Mouse (Mus musculus) intestine, embryonic 14.5 days (tissue): ENCODE measurements at regions not wholly inside any gene's neighbourhood (a gene's known extent, or its start where the extent isn't known, plus 50 kb on each side); places are given as distances from the start of the nearest gene placed in this dataset.

Source experiments
- ATAC-seq: fragments of 200-750 bp; cut with Nextera tagmentation; replicated peaks from 2 replicates; pipeline ENCODE4 v1.8.0; 2017; ENCODE audit warnings: low read depth, moderate number of reproducible peaks, moderate TSS enrichment, moderate library complexity; ENCODE audit not compliant: low FRiP score, low TSS enrichment
- DNase-seq: peaks from one replicate; pipeline ENCODE4 v3.0.0-alpha.2; 2018; ENCODE audit warnings: low spot score
- H3K27ac ChIP-seq: fragments of 300-500 bp; sonication (generic); 2 replicates; pipeline ENCODE4 v1.5.1; 2014; ENCODE audit warnings: low read depth, mild to moderate bottlenecking, control low read depth
- H3K27me3 ChIP-seq: fragments of 300-500 bp; sonication (generic); replicated peaks from 2 replicates; pipeline ENCODE4 v1.6.1; 2014; ENCODE audit warnings: low read length, control low read depth; ENCODE audit not compliant: control insufficient read depth, insufficient read depth
- H3K36me3 ChIP-seq: fragments of 300-500 bp; sonication (generic); 2 replicates; pipeline ENCODE4 v1.6.1; 2014; ENCODE audit warnings: low read length, control low read depth; ENCODE audit not compliant: control insufficient read depth, insufficient read depth
- H3K4me1 ChIP-seq: fragments of 300-500 bp; sonication (generic); replicated peaks from 2 replicates; pipeline ENCODE4 v1.6.1; 2014; ENCODE audit warnings: low read length, control low read depth, mixed read lengths; ENCODE audit not compliant: control insufficient read depth, insufficient read depth
- H3K4me2 ChIP-seq: fragments of 300-500 bp; sonication (generic); 2 replicates; pipeline ENCODE4 v1.6.1; 2014; ENCODE audit warnings: low read length
- H3K4me3 ChIP-seq: fragments of 300-500 bp; sonication (generic); 2 replicates; pipeline ENCODE4 v1.5.1; 2014; ENCODE audit warnings: low read depth, low read length, control low read depth, mixed read lengths
- H3K9ac ChIP-seq: fragments of 300-500 bp; sonication (generic); 2 replicates; pipeline ENCODE4 v1.6.1; 2014; ENCODE audit warnings: mild to moderate bottlenecking, low read length
- H3K9me3 ChIP-seq: fragments of 300-500 bp; sonication (generic); 2 replicates; pipeline ENCODE4 v1.6.1; 2016; ENCODE audit warnings: low read length, control low read depth; ENCODE audit not compliant: control insufficient read depth
- WGBS: fragments of 180-500 bp; shearing (Covaris S2); extraction: QIAGEN DNeasy Blood & Tissue Kit; methylation state at CpG from one replicate; pipeline ENCODE4 v1.1.7; 2014; 5-methylcytosine and 5-hydroxymethylcytosine counted together

DNA sequence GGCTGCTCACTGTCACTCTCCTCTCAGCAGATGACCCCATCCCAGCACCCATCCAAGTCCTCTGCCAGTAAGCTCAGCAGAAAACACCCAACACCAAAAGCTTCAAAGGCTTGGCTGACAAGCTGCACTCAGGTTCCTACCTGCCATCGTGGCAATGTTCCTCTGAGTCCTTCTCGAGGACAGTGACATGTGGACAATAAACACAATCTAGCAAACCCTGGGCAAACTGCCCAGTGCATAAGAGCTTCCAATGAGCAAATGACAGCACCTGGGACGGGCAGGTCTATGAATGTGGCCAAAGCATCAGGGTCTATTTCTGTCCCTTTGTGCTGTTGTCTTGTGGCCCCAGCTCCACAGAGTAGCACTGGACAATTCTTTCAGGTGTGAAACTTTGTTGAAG, 86.9 kb downstream of the Hes1 start:
- Histone ChIP-seq H3K4me2 (no peak overlapping the region), H3K9ac (no peak overlapping the region), H3K27ac (no peak overlapping the region), H3K4me1 (peaks cover 13% of the 10 kb centered on the region), H3K9me3 (no peaks in the 10 kb centered on the region), H3K27me3 (no peaks in the 10 kb centered on the region), H3K36me3 (no peaks in the 10 kb centered on the region), H3K4me3 (no peak overlapping the region)
- DNase-seq (no peak), ATAC-seq (no peak)
- WGBS = 73% methylated on average over 3 of the region's 3 CpGs

GRCm38 (mm10) chr16:30155070-30155469, 90.9 kb downstream of the Hes1 start:
- Histone ChIP-seq H3K4me2 (no peak overlapping the region; the same call in 1 of the 2 replicates), H3K36me3 (no peaks in the 10 kb centered on the region), H3K9me3 (no peaks in the 10 kb centered on the region), H3K27ac (peak overlapping the region; percentile 18; the same call in 1 of the 2 replicates), H3K27me3 (no peaks in the 10 kb centered on the region), H3K4me3 (no peak overlapping the region), H3K9ac (0 out of 2 replicates have a peak overlapping the region, but pooled peaks have one; percentile 1), H3K4me1 (peaks cover 19% of the 10 kb centered on the region)
- no peak for DNase-seq
- no peak for ATAC-seq
- whole genome bisulfite sequencing = 15% methylated on average over 6 of the region's 6 CpGs

GRCm38 (mm10) chr16:30155486-30156246, 91.5 kb downstream of the Hes1 start:
- no peaks in the 10 kb centered on the region for H3K36me3 ChIP-seq
- H3K4me3 ChIP-seq = no peak overlapping the region
- no peak overlapping the region; the same call in 1 of the 2 replicates for H3K4me2 ChIP-seq
- no peak; the same call in 1 of the 2 replicates for ATAC-seq
- WGBS = 26% methylated on average over 6 of the region's 6 CpGs
- no peaks in the 10 kb centered on the region for H3K9me3 ChIP-seq
- DNase-seq = no peak
- H3K9ac ChIP-seq = no peak overlapping the region
- no peaks in the 10 kb centered on the region for H3K27me3 ChIP-seq
- H3K27ac ChIP-seq = peak overlapping the region; percentile 51
- peaks cover 23% of the 10 kb centered on the region for H3K4me1 ChIP-seq

DNA sequence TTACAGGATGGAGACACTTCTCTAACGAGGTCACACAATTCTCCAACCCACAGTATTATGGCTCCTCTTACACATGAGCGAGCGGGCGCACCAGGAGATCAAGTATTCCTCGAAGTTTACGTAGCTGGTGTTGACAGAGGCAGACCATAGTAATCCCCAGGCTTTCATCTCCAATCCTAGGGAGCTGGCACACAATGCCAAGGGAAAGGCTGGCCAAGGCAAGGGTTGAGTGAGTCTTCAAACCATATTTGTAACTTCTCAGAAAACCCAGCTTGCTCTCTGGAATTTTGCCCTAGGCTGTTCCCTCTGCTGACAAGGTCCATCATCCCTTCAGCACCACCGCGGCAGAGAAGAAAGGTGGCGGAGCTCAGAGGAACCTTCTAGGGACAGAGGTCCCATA, 94.0 kb downstream of the Hes1 start:
- no peak for ATAC-seq
- Histone ChIP-seq H3K27me3 (no peaks in the 10 kb centered on the region), H3K36me3 (no peaks in the 10 kb centered on the region), H3K4me3 (no peak overlapping the region), H3K4me2 (no peak overlapping the region), H3K9ac (no peak overlapping the region), H3K4me1 (peaks cover 30% of the 10 kb centered on the region), H3K9me3 (no peaks in the 10 kb centered on the region), H3K27ac (no peak overlapping the region)
- WGBS = 92% methylated on average over 9 of the region's 9 CpGs
- DNase-seq = no peak

- H3K4me2 ChIP-seq = no peak overlapping the region
- WGBS = 32% methylated on average over 2 of the region's 2 CpGs
- H3K4me1 ChIP-seq = peaks cover 24% of the 10 kb centered on the region
- ATAC-seq (0 out of 2 replicates have a peak, but pooled peaks have one; percentile 22), DNase-seq (no peak)
- H3K9me3 ChIP-seq = no peaks in the 10 kb centered on the region
- no peak overlapping the region for H3K9ac ChIP-seq
- H3K36me3 ChIP-seq = no peaks in the 10 kb centered on the region
- no peaks in the 10 kb centered on the region for H3K27me3 ChIP-seq
- no peak overlapping the region for H3K27ac ChIP-seq
- H3K4me3 ChIP-seq = no peak overlapping the region
Measured at GRCm38 (mm10) chr16:30160399-30160798, 96.2 kb downstream of the Hes1 start.

GRCm38 (mm10) chr16:30163303-30163702, 99.1 kb downstream of the Hes1 start:
- no peak overlapping the region for H3K27ac ChIP-seq
- no peak overlapping the region for H3K4me3 ChIP-seq
- H3K36me3 ChIP-seq = no peaks in the 10 kb centered on the region
- H3K27me3 ChIP-seq = no peaks in the 10 kb centered on the region
- WGBS = 76% methylated on average over 4 of the region's 4 CpGs
- H3K9me3 ChIP-seq = no peaks in the 10 kb centered on the region
- H3K9ac ChIP-seq = no peak overlapping the region
- DNase-seq (no peak), ATAC-seq (no peak)
- no peak overlapping the region for H3K4me2 ChIP-seq
- H3K4me1 ChIP-seq = peaks cover 11% of the 10 kb centered on the region

DNA sequence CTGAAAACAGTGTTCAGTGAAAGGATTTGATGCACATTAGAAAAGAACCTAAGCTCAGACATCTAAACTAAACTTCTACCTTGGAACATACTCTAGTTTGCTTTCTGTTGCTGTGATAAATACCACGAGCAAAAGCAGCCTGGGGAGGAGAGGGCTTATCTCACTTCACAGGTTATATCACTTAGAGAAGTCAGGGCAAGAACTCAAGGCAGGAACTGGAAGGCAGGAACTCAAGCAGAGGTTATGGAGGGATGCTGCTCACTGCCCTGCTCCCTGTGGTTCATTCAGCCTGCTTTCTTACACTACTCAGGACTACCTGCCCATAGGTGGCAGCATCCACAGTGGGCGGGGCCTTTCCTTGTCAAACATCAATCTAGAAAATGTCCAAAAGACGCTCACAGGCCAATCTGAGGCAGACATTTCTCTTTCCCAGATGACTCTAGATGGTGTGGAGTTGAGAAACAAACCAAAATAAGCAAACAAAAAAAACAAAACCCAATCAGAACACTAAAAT, 101.5 kb downstream of the Hes1 start:
- Histone ChIP-seq H3K36me3 (no peaks in the 10 kb centered on the region), H3K9ac (no peak overlapping the region), H3K27me3 (no peaks in the 10 kb centered on the region), H3K4me1 (peaks cover 7% of the 10 kb centered on the region), H3K9me3 (no peaks in the 10 kb centered on the region), H3K27ac (no peak overlapping the region), H3K4me3 (no peak overlapping the region), H3K4me2 (no peak overlapping the region)
- 74% methylated on average over 3 of the region's 3 CpGs for WGBS
- ATAC-seq = no peak
- no peak for DNase-seq

DNA sequence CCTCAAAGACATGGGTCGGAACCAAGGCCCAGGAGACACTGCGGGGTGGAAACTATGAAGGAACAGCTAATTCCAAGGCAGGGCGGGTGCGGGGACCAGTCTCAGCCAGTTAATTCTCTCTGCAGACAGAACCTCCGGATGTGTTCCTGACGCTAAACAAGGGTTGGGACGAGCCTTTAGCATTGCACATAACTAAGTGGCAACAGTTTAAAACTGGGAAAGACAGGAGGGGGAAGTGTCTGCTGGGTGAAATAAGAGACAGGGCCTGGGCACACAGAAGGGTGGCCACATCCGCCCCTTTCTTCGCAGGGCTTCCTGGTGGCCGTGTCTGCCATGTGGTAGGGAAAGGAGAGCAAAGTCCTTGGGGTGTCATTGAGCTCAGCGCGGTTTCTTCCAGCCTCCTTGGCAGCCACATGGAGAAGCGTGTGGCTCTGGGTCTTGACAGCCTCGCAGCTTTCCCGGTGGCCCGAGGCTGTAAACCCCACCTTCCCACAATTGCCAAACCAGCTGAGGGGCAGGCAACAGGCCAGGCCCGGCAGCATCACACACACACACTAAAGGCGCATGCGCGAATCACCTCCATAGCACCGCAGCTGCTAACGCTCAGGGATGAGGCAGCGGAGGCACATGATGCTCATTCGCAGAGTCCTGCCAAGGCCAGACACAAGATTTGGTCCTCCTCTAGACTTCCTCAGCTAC, 95.8 kb downstream of the Cpn2 start:
- H3K4me1 ChIP-seq = peaks cover 37% of the 10 kb centered on the region
- no peak overlapping the region for H3K9ac ChIP-seq
- H3K27me3 ChIP-seq = no peaks in the 10 kb centered on the region
- H3K4me3 ChIP-seq = no peak overlapping the region
- WGBS = 50% methylated on average over 24 of the region's 24 CpGs
- no peaks in the 10 kb centered on the region for H3K36me3 ChIP-seq
- H3K27ac ChIP-seq = peak overlapping the region; percentile 82
- no peak for DNase-seq
- ATAC-seq = peak; percentile 30
- H3K9me3 ChIP-seq = no peaks in the 10 kb centered on the region
- 0 out of 2 replicates have a peak overlapping the region, but pooled peaks have one; percentile 11 for H3K4me2 ChIP-seq
